Mouse (Mus musculus) bone marrow, adult 2 months (tissue): Measurements from ENCODE around the gene Chp1.

Source experiments
- CTCF ChIP-seq: fragments of 200-500 bp; IDR thresholded peaks from 2 replicates; pipeline ENCODE4 v1.5.1; 2011; ENCODE audit warnings: low read length, control low read depth; ENCODE audit not compliant: control insufficient read depth, insufficient read depth
- POLR2A ChIP-seq: fragments of 200-500 bp; IDR thresholded peaks from 2 replicates; pipeline ENCODE4 v1.6.1; 2011; ENCODE audit warnings: low read depth, mild to moderate bottlenecking, control low read depth, low read length, borderline replicate concordance; ENCODE audit not compliant: control insufficient read depth

DNA sequence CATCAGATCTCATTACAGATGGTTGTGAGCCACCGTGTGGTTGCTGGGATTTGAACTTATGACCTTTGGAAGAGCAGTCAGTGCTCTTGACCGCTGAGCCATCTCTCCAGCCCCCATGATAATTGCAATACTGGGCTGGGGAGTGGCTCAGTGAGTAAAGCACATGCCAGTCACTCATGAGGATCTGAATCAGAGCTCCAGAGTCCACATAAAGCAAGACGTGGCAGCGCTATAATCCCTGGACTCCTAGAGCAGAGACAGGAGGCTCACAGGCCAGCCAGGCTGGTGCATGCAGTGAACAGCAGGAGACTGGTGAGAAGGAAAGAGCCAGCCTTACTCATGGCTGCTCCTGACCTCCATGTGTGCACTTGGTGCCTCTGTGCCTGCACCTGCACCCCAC, 22.1 kb upstream of the Chp1 start:
- TF ChIP-seq POLR2A, result no peak
- no peak for TF ChIP-seq CTCF
